Mouse (Mus musculus) cerebellum, adult 9-11 months (tissue): Measurements from ENCODE around the gene Mettl14.
A peak's percentile ranks its signal among the peaks of the same experiment; 100 is the strongest.
"Not testable (repeated sequence)": the region's sequence is repeated elsewhere in the genome, so short reads cannot be mapped to it uniquely, and the experiment has no call there.

Experiments
- DNase-seq: peaks from one replicate; pipeline ENCODE4 v3.0.0; 2022

The Mettl14 gene

GRCm38 (mm10) chr3:123385486-123386156 lies at the start of gene Mettl14:
Gene Mettl14, minus strand, starts transcription at chr3:123386108.
- DNase-seq: peak; percentile 97

- no peak for DNase-seq
These were observed 47.5 kb upstream of the Mettl14 start for GRCm38 (mm10) chr3:123433362-123433761.

DNA sequence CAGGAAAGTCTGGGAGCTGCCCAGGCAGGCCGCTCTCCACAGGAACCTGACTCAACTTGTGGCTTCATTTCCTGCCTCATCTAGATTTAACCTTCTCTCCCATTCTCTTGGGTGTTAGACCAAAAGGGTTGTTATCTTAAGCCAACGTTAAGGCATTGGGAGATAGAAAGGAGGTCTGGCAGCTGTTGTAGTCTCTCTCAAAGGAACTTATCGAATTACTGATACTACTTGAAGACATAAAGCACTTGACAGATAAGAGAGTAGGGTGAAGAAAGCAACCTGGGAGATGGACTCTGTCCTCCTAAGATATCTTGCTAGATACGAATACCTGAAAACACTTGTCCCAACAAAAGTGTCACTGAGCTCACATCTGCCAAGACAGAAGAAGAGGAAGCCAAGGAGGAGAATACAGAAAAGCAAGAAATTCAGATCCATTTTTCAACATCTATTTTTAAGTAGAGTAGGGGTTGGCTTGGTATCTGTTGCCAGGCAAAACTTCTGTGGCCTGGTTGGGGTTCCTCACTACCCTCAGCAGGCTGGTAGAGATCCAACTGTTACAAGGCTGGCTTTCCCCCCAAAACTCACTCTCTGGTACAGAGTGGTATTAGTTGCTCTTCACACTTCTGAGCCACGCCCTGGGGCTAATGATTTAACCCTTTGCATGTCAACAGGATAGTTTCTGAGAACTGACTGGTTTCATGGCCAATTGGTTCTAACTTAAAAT lies 46.2 kb upstream of the Mettl14 start:
- no peak for DNase-seq

- DNase-seq: no peak
These were observed 43.9 kb upstream of the Mettl14 start for GRCm38 (mm10) chr3:123429597-123430458.

- DNase-seq: no peak
These were observed 42.1 kb upstream of the Mettl14 start for GRCm38 (mm10) chr3:123428005-123428404.

GRCm38 (mm10) chr3:123425647-123426046 lies 39.7 kb upstream of the Mettl14 start:
- DNase-seq: no peak

DNA sequence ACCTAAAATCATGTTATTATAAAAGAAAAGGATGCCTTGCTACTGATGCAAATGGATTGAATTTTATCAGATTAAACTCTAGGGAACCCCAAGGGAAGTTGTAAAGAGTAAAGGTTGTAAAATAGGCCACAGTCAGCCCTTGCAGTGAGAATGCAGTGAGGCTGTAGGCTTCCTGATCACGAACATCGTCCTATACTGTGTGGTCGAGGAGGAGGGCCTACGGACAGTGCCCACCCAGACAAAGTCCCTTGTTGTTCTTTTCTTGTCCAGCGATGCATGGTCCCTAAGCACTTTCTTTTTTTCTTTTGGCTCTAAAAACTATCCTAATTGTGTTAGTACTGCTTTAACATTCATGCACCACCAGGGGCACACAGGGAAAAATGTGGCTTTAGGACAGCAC lies 27.3 kb upstream of the Mettl14 start:
- DNase-seq: no peak

DNA sequence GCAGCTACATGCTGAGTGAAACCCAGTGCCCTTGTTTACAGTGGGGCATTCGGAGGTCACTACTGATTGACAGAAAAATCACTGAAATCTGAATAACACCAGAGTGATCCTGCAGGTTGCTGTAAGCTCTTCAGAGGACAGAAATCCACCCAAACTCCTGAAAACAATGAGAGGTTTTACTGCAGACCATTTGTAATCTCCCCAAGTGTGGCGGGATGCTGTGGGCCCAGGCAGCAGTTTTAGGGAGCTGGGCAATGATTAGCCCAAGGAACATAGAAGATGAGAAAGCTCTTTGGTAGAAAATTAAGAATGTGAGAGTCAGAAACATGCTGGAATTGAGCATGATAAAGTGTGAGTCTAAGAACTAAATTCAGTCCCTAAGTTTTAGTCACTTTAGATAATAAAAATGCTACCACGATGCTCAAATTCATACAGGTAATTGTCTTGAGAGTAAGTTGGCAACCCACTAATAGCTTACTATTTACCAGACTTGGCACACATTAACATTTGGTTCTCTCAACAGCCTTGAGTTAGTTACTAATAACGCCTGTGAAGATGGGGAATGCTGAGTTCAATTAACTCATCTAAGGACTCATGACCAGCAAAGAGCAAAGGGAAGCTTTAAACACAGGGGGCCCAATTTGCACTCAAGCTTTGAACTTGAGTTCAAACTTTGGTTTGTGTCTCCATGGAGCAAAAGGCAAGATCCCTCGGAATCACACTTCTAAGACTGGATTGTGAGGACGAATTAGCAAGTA lies 26.1 kb upstream of the Mettl14 start:
- no peak for DNase-seq

GRCm38 (mm10) chr3:123404945-123405344 lies 19.0 kb upstream of the Mettl14 start:
- DNase-seq: no peak

DNA sequence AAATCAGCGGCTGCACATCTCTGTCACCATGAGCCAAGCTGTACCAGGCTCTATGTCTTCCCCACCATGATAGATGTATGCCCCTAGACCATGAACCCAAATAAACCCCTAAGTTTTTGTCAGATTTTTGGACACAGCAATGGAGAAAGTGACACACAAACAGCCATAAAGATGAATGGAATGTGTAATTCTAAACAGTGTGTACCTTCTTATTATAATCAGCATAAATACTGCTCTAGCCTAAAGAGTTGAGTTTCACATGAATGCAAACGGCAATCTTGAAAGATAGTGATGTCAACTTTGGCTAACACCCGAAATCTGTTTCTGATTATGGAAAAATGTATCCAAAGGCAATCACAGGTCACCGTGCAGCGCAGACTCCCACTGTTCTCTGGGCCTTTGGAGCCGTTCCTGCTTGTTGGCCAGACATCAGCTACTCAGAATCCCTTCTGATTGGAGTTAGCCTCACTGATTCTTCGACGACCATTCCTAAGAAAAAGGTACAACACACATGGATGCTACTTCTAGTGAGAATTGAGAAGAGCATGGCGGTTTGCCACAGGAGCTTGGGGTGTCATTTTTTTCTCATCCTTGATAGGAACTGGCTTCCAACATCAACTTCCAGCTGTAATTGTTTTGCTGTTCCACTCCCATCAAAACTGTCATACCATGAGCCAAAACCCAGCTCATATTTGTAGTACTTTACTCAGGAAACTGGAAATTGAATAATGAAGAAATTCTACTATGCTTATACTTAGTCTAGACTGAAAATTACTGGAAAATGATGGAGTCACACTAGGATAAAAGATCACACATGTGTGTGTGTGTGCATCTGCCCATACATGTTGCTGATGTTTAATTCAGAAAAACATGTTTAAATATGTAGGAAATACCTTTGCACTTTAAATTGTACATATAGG lies 11.9 kb upstream of the Mettl14 start:
- no peak for DNase-seq

GRCm38 (mm10) chr3:123395611-123396010 lies 9.7 kb upstream of the Mettl14 start:
- DNase-seq: no peak

- DNase-seq: no peak
These were observed 5.3 kb upstream of the Mettl14 start for GRCm38 (mm10) chr3:123391180-123391579.

DNA sequence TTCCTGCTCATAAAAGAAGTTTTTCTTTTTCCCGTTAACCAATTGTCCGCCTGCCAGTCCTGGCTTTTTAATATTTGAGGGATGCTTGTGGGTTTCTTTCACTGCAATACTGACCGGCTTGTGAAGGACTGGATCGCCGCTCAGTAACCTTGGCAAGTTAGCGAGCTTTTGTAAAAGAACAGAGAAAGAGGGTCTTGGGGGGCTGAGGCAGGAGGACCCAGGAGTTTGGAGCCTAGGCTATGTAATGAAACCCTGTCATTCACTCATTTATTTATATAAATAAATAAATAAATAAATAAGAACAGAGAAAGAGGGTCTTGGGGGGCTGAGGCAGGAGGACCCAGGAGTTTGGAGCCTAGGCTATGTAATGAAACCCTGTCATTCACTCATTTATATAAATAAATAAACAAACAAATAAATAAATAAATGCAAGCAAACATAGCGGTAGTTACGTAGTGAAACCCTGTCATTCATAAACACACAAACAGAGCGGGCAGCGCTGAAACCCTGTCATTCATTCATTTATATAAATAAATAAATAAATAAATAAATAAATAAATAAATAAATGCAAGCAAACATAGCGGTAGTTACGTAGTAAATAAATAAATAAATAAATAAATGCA lies 361 bp upstream of the Mettl14 start:
- DNase-seq: not testable (repeated sequence)

- no peak for DNase-seq
These were observed 806 bp downstream of the Mettl14 start for GRCm38 (mm10) chr3:123385118-123385485.

DNA sequence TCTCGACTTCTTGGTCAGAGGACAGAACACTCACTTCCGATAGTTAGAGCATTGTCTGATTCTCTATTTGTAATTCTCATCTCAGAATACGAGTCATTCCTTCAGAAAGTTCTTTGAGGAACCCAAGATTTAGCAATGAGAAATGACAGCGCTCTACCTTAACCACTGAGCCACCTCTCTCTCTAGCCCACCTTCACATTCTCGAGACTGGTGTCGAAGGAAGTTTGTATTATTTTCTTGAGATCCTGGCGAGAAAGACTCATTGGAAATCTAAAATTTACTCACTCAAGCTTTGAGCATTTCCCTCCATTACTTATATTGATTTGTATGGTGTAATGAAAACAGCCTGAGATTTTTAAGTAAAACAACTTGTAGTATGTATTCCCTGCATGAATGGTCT lies 1.5 kb downstream of the Mettl14 start:
- no peak for DNase-seq

- DNase-seq: no peak
These were observed 9.3 kb downstream of the Mettl14 start for GRCm38 (mm10) chr3:123376562-123376961.

GRCm38 (mm10) chr3:123371766-123372535 lies 14.0 kb downstream of the Mettl14 start:
- peak; percentile 36 for DNase-seq

GRCm38 (mm10) chr3:123370927-123371326 lies 15.0 kb downstream of the Mettl14 start:
- no peak for DNase-seq

- no peak for DNase-seq
These were observed 16.7 kb downstream of the Mettl14 start for GRCm38 (mm10) chr3:123369161-123369560.

- DNase-seq: not testable (repeated sequence)
These were observed 19.1 kb downstream of the Mettl14 start for GRCm38 (mm10) chr3:123366820-123367219.
